Mouse (Mus musculus) c-Kit-positive CD71-negative TER-119-negative erythroid progenitor cells, embryonic 14.5 days (primary cell): Measurements from ENCODE around the gene Ccdc194.

Source experiments
- DNase-seq: peaks from one replicate; pipeline ENCODE4 v3.0.0-alpha.2; 2013; ENCODE audit warnings: low read depth

Ccdc194 gene

DNA sequence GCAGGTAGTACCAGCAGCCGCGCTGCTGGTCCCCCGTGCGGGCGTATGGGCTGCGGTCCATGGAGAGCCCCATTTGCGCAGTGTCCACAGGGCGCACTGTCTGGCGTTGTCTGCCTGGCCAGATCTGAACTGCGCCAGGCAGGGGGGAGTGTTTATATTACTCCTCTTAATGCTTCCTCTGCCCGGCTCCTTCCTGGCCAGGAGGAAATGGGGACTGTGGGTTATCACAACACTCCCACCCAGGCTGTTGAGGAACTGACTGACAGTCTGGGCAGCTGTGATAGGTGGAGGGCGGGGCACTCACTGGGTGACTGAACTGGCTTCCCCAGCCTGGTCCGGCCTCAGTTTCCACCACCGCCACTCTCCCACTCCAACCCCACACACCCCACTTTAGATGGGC is 13.9 kb downstream of the Ccdc194 start, which contains the start of gene Plvap:
Plvap (minus strand) TSS at position 109 of the 400 bp plus-strand sequence.
- DNase-seq, result peak; percentile 52

DNA sequence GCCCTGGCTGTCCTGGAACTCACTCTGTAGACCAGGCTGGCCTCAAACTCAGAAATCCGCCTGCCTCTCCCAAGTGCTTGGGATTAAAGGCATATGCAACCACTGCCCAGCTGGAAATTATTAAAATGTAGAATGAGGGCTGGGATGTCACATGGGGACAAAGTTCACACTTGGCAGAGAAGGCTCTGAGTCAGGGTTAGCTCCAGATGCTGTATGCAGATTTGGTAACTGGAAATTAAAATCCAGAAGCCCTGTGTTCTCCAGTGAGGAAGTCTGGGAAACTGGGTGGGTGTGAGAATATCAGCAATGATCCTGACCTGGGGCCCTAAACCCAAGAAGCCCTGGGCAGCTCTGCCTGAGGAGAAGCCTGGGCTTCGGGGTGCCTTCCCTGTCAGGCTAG is 16.2 kb downstream of the Ccdc194 start:
- no peak for DNase-seq

DNA sequence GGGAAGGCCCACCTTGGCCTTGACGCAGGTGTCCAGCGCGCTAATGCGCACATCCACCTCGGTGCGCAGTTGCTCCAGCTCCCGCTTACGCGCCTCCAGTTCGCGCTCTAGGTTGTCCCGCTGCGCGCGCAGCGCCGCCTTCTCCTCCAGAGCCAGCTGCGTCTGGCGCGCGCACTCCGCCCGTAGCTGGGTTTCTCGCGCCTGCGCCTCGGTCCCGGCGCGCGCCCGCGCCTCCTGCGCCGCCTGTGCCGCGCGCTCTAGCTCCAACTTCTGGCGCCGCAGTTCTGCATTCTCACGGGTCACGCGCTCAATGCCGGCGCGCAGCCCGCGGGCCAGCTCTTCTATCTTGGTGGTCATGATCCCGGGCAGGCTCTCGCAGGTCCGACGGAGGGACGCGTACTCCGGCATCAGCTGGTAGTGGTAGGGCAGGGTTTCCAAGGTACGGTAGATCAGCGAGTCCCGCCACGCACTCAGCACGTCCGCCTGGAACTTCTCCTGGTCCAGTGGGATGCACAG is 17.9 kb downstream of the Ccdc194 start:
- DNase-seq, result peak; percentile 65

DNA sequence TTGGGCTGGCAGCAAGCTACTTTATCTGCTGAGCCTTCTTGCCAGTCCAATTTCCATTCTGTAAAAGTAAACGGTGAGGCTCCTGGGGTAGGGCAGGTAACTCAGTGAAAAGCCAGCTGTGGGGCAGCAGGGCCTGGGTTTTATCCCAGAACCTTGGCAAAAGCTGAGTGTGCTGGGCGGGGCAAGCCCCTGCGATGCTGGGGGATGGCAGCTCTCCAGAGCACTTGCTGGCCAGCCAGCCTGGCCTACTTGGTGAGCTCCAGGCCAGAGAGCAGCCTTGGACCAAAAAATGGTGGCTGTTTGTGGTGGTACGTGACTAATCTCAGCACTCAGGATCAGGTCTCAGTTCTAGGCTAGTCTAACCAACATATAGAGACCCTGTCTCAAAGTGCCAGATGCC is 19.5 kb downstream of the Ccdc194 start:
- no peak for DNase-seq

DNA sequence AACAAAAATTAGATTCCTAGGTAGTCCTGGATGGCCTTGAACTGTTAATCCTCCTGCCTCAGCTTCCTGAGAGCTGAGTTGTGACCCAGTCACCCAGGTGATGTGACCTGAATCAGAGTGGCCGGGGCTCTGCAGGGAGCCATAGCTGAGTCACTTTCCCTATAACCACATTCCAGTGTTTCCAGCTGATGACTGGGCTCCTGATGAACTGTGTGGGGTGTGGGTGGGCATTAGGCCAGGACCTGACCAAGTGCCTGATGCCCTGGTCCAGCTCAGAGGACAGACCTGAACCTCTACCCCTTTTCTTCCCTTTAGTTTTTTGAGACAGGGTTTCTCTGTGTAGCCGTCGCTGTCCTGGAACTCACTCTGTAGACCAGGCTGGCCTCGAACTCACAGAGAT is 20.2 kb downstream of the Ccdc194 start:
- DNase-seq, result no peak

DNA sequence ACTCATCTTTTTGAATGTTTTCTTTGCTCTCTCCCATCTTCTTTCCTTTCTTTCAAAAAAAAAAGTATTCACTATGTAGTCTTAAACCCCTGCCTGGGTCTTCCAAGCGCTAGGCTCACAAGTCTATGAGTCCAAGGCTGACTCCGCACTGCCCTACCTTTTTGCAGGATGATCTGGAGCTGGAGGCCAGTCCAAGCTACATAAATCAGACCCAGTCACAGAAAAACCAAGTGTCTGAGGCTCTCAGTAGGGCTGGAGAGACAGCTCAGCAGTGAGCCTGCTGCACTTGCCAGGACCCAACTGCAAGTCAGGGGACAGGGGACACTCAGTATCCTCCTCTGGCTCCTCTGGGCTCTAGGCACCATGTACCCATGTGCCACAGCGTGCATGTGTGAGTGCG is 21.2 kb downstream of the Ccdc194 start:
- no peak for DNase-seq

DNA sequence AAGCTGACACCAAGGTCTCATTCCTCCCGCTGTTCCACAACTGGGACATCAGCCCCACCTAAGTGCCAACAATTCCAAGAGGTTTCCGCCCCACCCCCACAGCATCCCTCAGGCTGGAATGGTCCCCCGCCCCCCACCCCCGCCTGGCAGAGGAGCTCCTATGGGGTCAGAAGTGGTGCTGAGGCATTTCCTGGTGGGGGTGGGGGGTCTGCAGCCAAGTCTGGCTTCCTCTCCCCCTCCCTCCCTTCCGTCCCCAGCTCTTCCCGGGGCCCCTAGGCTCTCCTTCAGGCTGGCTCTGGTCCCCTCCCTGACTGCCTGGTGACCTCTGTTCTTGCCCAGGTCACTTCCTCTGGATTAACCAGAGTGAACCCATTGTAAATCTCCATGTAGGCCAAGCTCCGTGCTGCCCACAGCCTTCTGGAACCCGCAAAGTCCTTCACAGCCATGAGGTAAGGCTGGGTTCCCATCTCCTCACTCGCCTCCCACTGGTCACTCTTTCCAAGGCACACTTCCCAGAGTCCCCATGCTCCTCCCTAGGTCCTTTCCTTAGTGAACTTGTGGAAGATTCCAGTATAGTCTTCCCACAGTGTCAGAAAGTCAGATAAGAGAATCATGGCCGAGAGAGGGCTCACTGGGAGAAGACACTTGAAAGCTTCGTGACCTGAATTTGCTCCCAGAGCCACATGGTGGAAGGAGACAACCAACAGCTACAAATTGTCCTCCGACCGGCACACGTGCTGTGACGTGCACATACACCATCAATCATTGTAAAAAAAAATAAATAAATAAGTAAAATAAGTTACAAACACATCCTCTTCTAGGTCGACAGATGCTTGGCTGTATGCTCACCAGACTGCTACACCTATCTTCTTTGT is 26.5 kb downstream of the Ccdc194 start:
- DNase-seq, result no peak

DNA sequence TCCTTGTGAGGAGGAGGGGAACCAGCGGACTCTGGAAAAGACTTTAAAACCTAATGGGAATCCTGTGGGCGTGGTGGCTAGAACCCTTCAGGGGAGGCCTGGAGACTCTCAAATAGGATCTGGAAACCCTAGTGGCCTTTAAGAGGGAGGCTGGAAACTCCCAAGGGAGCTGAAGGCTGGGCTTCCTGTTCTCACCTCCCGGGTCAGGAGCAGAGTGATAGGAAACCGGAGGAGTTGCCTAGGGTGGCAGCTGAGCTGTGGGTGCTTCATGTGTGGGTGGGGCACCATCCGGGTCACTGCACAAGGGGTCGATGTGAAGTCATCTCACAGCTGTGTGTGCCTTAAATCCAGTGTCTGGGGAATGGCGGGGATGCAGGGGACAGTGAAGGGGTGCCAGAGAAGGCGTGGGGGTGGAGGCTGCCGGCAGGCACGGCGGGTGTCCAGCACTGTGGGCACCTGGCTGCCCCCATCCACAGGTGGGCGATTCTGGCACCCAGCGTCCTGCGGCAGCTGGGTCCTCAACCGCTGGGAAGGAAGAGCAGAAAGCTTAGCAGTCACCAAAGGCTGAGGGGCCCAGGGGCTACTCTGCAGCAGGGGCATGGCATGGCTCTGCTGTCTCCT is 27.5 kb downstream of the Ccdc194 start:
- DNase-seq, result no peak

DNA sequence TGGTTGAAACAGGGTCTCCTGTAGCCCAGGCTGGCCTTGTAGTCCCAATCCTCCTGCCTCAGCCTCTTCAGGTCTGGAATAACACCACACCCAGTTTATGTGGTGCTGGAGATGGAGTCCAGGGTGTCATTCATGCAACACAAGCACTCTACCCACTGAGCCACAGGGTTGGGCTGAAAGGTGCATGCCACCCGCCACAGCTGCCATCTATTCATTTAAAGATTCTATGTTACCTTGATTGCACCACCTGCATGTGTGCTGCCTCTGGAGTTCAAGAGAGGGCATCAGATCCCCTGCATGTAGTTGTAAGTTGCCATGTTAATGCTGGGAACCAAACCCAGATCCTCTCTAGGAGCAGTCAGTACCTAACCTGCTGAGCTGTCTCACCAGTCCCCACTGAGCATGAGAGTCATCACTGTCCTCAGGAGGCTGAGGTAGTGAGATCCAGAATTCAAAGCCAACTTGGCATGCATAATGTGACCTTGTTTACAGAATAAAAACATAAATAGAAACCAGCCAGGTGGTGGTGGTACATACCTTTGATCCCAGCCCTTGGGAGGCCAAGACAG is 28.4 kb downstream of the Ccdc194 start:
- DNase-seq, result no peak

DNA sequence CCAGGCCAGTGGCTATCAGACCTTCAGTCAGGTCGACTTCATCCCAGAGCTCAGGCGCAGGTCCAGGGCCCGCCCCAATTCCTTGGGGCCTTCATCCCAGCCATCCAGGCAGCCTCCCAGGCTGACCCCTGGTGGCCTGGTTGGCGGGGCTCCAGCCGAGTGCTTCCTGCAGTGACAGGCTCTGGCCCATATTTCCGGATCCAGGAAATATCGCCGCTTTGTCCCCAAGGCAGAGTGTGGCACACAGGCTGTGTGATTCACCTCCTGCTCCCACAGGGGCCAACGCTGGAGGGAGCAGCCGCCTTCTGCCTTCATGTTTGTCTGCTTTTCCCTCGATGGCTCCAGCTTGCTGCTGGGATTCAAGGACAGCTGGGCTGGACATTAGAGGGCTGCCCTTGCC is 29.0 kb downstream of the Ccdc194 start:
- DNase-seq, result no peak

DNA sequence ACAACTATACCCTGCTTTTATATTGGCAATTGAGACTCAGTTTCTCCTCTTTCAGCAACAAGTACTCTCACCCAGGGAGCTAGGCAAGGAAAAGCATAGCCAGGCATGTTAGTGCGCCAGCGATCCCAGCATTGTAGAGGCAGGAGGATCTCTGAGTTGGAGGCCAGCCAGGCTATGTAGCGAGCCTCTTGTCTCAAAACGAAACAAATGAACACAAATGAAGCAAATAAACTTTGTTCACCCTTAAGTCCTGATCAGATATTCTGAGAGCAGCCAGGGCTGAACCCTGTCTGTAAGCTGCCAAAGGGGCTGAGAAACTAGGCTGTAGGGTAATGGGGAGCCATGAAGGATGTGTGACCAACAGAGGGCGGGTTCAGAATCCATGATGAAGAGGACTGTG is 29.7 kb downstream of the Ccdc194 start:
- no peak for DNase-seq

DNA sequence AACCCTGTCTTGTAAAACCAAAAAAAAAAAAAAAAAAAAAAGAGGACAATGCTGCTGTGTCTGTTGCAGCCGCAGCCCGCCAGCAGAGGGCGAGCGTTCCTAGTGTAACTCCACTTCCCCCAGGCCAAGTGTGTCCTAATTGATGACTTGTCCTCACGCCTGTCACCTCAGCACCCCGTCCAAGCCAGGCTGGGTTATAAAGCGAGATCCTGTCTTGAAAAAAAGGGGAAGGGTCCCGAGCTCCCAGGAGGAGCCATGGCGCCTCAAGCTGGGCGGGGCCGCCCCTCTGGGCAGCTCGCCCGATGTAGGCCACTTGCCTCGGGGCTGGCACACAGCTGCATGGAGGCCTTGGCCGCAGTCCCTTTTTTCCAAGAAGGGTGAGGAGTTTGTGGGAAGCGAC is 30.5 kb downstream of the Ccdc194 start:
- peak; percentile 69 for DNase-seq

DNA sequence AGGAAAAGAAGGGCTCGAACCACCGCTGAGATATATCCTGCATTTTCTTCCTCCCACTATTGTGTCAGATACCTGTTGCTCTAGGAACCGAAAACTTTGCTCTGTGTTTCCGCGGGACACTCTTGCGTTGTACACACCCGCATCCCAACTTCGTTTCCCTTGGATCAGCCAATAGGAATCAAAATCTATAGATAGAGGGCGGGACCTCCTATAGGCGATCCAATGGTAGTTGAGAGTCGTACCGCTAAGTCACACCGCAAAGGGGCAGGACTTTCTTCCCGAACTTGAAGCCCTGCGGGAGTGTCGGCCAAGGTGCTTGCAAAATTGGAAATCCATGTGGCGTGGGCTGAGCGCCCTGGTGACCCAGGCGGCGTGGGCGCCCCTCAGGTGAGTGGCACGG is 37.1 kb downstream of the Ccdc194 start:
- DNase-seq, result peak; percentile 98

DNA sequence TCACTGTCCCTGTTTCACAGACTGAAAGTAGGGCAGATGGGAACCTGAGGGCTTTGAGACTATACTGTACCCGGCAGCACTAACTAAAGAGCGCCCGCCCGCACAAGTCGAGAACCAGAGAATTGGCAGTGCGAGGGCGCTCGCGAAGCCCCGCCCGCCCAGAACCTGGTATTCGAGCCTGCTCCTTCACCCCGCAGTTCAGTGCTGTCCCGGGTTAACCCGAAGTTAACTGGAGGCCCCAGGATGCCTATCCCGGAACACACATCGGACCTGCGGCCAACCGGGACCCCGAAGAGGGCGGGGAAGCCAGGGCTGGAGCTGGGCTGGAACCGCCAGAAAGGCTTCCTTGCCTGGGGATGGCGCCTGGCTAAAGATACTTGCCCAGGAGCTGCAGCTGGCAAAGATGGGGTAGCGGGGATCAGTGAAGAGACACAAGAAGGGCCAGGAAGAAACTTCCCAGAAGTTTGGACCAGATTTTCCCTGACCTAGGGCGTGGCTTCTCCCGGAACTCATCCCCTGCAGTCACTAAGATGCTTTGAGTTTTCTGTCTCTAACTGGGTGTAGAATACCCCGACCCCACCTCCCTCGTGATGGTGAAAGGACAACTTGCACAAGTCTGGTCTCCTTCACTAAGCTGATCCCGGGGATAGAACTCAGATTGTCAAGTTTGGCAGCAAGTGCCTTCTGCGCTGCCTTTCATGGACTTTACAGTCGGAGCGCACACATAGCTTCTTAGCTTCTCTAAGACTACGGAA is 37.6 kb downstream of the Ccdc194 start, which contains the start of gene Gtpbp3:
Gtpbp3 (plus strand) TSS at position 413 of the 755 bp plus-strand sequence.
- no peak for DNase-seq

DNA sequence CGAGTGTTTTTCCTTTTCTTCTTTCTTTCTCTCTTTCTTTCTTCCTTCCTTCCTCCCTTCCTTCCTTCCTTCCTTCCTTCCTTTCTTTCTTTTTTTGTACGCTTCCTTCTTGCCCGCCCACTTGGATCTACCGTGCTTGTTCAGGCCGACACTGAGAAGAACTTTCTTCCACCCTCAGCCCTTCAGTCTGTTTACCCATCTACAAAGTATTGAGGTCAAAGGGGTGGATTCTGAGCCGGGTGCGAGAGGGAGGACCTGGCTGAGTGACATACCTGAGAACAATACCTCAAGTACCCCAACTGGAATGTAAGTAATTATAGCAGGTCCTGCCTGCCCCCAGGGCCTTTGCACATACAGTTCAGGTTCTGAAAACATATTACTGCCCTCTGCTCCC is 39.4 kb downstream of the Ccdc194 start:
- DNase-seq, result no peak

DNA sequence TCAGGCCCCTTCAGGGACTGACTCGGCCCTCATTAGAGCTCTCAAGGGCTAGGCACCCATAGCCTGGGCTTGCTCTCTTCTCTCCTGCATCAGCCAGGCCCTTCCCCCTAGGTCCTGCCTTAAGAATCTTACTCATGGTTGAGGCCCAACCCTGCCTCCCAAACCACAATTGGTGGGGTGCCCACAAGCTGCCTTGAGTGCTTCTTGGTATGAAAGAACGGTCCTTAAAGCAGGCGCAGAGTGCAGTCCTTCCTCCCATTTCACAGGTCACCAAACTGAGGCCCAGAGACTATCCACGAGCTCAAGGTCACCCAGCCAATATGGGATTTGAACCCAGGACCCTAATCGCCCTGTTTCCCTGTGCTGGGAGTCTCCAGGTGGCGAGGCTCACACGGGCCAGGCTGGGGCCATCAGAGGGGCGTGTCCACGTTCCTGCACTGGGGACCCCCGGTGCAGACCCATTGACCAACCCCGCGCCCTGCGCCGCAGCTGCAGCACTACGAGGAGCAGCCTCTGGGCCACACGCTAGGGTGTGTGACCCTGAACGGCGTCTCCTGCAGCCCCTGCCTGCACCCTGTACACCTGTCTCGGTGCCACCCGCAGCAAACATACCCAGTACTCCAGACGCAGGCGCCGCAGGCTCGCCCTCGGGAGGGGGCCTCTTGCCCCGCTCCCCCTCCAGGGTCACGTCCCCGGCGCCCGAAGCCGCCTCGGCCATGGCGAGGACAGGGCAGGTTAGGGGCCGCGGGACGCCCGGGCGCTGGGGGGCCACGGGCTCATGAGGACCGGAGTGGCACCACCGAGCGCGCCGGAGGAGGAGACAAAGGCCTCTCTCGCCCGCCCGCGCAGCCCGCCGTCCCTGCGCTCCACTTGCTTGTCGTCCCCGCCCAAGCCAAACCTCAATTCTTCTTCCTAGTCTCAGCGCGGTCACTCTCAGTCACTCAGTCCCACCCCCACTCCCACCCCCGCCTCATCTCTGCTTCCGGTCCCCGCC is 40.1 kb downstream of the Ccdc194 start, which contains the start of gene Ano8:
Ano8 (minus strand) TSS at position 822 of the 994 bp plus-strand sequence.
- DNase-seq, result no peak

DNA sequence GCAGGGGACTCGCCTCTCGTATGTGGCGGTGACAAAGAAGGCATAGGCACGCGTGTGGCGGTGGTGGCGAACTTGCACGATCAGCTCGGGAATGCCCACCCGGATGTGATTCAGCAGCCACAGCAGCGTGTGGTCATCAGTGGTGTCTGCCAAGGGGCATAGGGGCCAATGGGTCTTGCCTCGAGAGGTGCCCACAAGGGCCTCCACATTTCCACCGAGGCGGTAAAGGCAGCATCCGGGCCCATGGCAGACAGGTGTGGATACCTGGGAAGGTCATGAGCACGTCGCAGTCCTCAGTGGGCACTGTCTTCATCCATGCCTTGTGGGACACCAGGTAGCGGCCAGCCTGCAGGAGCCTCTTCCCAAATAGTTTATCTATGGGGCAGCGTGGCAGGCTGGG is 40.8 kb downstream of the Ccdc194 start:
- no peak for DNase-seq

DNA sequence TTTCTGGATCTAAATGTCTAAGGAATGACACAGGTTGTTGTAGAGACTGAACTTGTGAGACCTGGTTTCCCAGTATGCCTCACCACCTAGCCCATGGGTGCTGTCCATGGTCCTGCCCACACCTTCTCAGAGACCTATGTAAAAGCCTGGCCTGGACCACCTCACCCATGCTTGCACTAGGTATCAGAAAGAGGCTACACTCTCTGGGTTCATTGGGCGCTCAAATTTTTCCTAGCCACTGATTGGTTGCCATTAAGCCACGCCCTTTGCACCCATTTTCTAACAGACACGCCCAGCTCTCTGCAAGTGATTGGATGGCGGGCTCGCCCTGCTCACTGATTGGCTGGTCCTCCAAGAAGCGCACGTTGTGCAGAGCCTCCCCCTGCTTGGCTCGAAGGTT is 41.6 kb downstream of the Ccdc194 start:
- no peak for DNase-seq

DNA sequence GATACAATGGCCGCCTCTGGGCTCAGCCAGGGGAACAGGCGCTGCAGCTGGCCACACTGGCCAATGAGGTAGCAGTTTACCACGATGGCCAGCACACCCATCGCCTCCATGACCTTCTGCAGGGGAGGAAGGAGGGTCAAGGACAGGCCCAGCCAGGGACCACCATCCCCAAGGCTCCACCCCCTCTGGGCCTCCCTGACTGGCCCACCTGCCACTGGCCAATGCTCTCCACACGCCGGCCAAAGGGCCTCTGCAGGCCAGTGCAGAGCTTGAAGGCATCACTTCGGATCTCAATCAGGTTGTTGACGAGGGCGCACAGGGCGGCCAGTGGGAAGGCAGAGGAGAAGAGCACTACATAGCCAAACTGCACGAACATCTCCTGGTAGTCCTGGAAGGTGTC is 46.6 kb downstream of the Ccdc194 start:
- no peak for DNase-seq

DNA sequence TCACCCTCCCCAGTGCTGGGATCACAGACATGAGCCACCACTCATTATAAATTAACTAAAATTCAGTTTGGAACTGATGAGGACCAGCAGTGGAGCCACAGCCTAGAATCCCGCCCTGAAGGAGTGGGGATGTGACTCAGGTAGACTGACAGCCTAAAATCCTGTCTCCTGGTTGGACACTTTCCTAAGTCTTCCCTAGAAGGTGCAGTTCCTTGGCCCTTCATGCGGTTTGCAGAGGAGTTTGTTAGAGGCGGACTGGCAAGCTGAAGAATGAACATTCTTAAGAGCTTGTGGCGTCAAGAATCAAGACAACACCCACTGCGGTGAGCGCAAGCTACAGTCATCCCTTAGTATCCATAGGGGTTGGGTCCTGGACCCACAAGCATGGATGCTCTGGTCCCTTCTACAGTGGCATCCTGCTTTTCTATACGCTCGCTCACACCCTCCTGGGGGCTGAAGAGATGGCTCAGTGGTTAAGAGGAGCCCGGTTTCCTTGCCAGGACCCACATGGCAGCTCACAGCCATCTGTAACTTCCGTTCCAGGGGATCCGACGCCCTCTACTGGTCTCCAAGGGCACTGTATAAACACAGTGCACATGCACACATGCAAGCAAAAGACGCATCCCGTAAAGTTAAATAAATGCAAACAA is 48.2 kb downstream of the Ccdc194 start:
- no peak for DNase-seq
